ENCODE assay signal across 19 mouse cellular contexts in the genomic region with DNA sequence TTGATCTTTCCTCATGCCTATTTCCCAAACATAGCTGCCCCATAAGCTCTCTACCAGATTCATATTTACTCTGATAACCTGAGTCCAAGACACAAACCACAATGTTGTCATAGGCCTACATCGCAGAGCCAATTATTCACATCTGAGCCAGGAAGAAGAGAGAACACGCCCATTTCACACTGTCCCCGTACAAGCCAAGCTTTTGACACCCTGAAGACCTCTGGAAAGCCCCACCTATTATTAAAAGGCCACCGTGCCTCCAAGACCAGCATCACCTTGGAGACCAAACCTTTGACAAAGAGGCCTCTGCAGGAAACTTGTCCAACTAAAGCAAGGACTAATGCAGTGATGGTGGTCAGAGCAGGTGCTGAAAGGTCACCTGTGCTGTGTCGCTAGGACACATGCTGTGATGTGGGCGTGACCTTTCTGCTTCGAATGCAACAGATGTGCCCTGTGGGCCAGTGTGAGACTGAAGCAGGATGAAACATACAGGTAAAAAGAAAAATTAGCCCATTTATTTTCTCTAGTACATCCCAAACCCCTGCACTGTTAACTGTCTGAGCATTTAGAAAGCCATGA.
DNase-seq lines count a peak whose midpoint lies in the region; ATAC-seq and TF ChIP-seq lines count a peak whose summit lies in the region.
"Had no signal": no experiment of that assay in that cellular context is flagged by ENCODE, and none has a peak within 500 bp of the region (broad histone marks: within the 10 kb centered on the region; RNA-seq: fewer than 3 reads in every experiment).

No protein-coding gene starts in this region.

- peak; percentile 39 for ATAC-seq in CD4-positive, CD25-positive, alpha-beta regulatory T cell, adult 4 months
- ATAC-seq in megakaryocyte, adult 5-6 weeks (ENCODE audit: poor library complexity, severe bottlenecking): peak; percentile 51
- no peak for ATAC-seq in forebrain, postnatal 0 days

- H3K36me3 ChIP-seq in forebrain, postnatal 0 days (ENCODE audit: insufficient read depth): no peaks in the 10 kb centered on the region
- H3K36me3 ChIP-seq: embryonic facial prominence, embryonic 12.5 days; forebrain, embryonic 12.5 days; heart, embryonic 13.5 days; hindbrain, embryonic 15.5 days had no signal

- no peaks in the 10 kb centered on the region for H3K9me3 ChIP-seq in forebrain, postnatal 0 days (ENCODE audit: low read length)
- H3K9me3 ChIP-seq: embryonic facial prominence, embryonic 12.5 days; forebrain, embryonic 12.5 days; heart, embryonic 13.5 days; hindbrain, embryonic 15.5 days had no signal

- peaks cover 6% of the 10 kb centered on the region; the same call in 1 of the 2 replicates for H3K4me1 ChIP-seq in forebrain, postnatal 0 days (ENCODE audit: insufficient read depth)
- H3K4me1 ChIP-seq: hindbrain, embryonic 15.5 days had no signal

- no peak overlapping the region for H3K9ac ChIP-seq in forebrain, postnatal 0 days
- H3K9ac ChIP-seq: embryonic facial prominence, embryonic 12.5 days; forebrain, embryonic 12.5 days; heart, embryonic 13.5 days; hindbrain, embryonic 15.5 days had no signal

- no peak overlapping the region for H3K4me3 ChIP-seq in forebrain, postnatal 0 days (ENCODE audit: low read depth, low read length)
- H3K4me3 ChIP-seq: embryonic facial prominence, embryonic 12.5 days; forebrain, embryonic 12.5 days; gastrocnemius, adult 2 months; heart, embryonic 13.5 days; hindbrain, embryonic 15.5 days had no signal

- 56% methylated on average over 7 of the region's 7 CpGs for WGBS in forebrain, postnatal 0 days

- no peak overlapping the region for H3K27ac ChIP-seq in forebrain, postnatal 0 days (ENCODE audit: low read depth, low read length)
- H3K27ac ChIP-seq: embryonic facial prominence, embryonic 12.5 days; forebrain, embryonic 12.5 days; gastrocnemius, adult 2 months; heart, embryonic 13.5 days; hindbrain, embryonic 15.5 days had no signal

- no peak for TF ChIP-seq CTCF in forebrain, postnatal 0 days (IDR thresholded peaks at IDR 0.05; ENCODE audit: low read depth)

- no peaks in the 10 kb centered on the region for H3K27me3 ChIP-seq in forebrain, postnatal 0 days (ENCODE audit: insufficient read depth, low read length)
- H3K27me3 ChIP-seq: CH12.LX; embryonic facial prominence, embryonic 12.5 days; forebrain, embryonic 12.5 days; heart, embryonic 13.5 days; hindbrain, embryonic 15.5 days had no signal

- DNase-seq in CD4-positive, CD25-positive, alpha-beta regulatory T cell, adult 2 months (ENCODE audit: low read depth, low spot score): peak; percentile 9
- peak; percentile 54 for DNase-seq in R1 (ENCODE audit: low read depth, low spot score)
- DNase-seq in embryo, embryonic 11 days: no peak
- no peak for DNase-seq in gastrocnemius, adult 18-20 months (ENCODE audit: low spot score)
- DNase-seq in forebrain, postnatal 0 days: no peak
- DNase-seq: adrenal gland, adult 2 months; adrenal gland, postnatal 25 days; gastrocnemius, adult 2 months; gastrocnemius, postnatal 36 days; heart, adult 11 months; heart, postnatal 36 days; kidney, adult 11 months had no signal

- no peak overlapping the region for H3K4me2 ChIP-seq in forebrain, postnatal 0 days (ENCODE audit: low read depth)
- H3K4me2 ChIP-seq: embryonic facial prominence, embryonic 12.5 days; forebrain, embryonic 12.5 days; heart, embryonic 13.5 days; hindbrain, embryonic 15.5 days had no signal

Comparison
In these comparisons a context has a peak if more than half of its experiments do, and no peak if none do; other contexts are left out.
1. DNase-seq: peak in CD4-positive, CD25-positive, alpha-beta regulatory T cell, adult 2 months (single experiment) and R1 (single experiment); none in embryo, embryonic 11 days (single experiment), gastrocnemius, adult 18-20 months (single experiment) and forebrain, postnatal 0 days (single experiment).